Mouse (Mus musculus) forebrain, embryonic 15.5 days (tissue): ENCODE measurements around the gene Ube2s. TPM values are rescaled to one million over a fixed set of nuclear protein-coding genes. Genes with fewer than 3 reads are reported as not detected.

ENCODE experiments used
- ATAC-seq: fragments of 200-750 bp; cut with Nextera tagmentation; replicated peaks from 2 replicates; pipeline ENCODE4 v1.8.0; 2017; ENCODE audit warnings: mild to moderate bottlenecking, moderate TSS enrichment, moderate library complexity
- H3K27ac ChIP-seq: fragments of 300-500 bp; sonication (generic); replicated peaks from 2 replicates; pipeline ENCODE4 v1.5.1; 2015; ENCODE audit warnings: mild to moderate bottlenecking, inconsistent platforms
- H3K27me3 ChIP-seq: fragments of 300-500 bp; sonication (generic); 2 replicates; pipeline ENCODE4 v1.6.1; 2015; ENCODE audit warnings: inconsistent platforms
- H3K36me3 ChIP-seq: fragments of 300-500 bp; sonication (generic); 2 replicates; pipeline ENCODE4 v1.6.1; 2015; ENCODE audit warnings: mild to moderate bottlenecking, inconsistent platforms
- H3K4me1 ChIP-seq: fragments of 300-500 bp; sonication (generic); 2 replicates; pipeline ENCODE4 v1.6.1; 2015; ENCODE audit warnings: inconsistent platforms
- H3K4me2 ChIP-seq: fragments of 300-500 bp; sonication (generic); replicated peaks from 2 replicates; pipeline ENCODE4 v1.6.1; 2015; ENCODE audit warnings: mild to moderate bottlenecking, inconsistent platforms
- H3K4me3 ChIP-seq: fragments of 300-500 bp; sonication (generic); 2 replicates; pipeline ENCODE4 v1.5.1; 2015; ENCODE audit warnings: mild to moderate bottlenecking, inconsistent platforms
- H3K9ac ChIP-seq: fragments of 300-500 bp; sonication (generic); replicated peaks from 2 replicates; pipeline ENCODE4 v1.6.1; 2015; ENCODE audit warnings: mild to moderate bottlenecking, inconsistent platforms
- H3K9me3 ChIP-seq: fragments of 300-500 bp; sonication (generic); 2 replicates; pipeline ENCODE4 v1.6.1; 2016; ENCODE audit warnings: inconsistent platforms
- WGBS: fragments of 180-500 bp; shearing (Covaris S2); methylation state at CpG from one replicate; pipeline ENCODE4 v1.1.7; 2015; ENCODE audit warnings: mixed read lengths; 5-methylcytosine and 5-hydroxymethylcytosine counted together
- polyA plus RNA-seq: library from polyadenylated mRNA; unstranded; fragments of >200 nt; fragmentation: Nextera tagmentation; extraction: Ambion mirVana; gene quantifications from 2 replicates; pipeline ENCODE4 v1.2.1, GENCODE M21; 2015

Gene Ube2s
- polyA plus RNA-seq, 1 experiment from 2014 or later: 363 TPM

GRCm38 (mm10) chr7:4759670-4760069 lies 52.7 kb downstream of the Ube2s start:
- no peak overlapping the region for H3K27ac ChIP-seq
- ATAC-seq: no peak
- H3K4me1 ChIP-seq: peaks cover 2% of the 10 kb centered on the region; the same call in 1 of the 2 replicates
- no peaks in the 10 kb centered on the region for H3K9me3 ChIP-seq
- H3K4me3 ChIP-seq: no peak overlapping the region
- WGBS: 40% methylated on average over 1 of the region's 1 CpGs
- H3K9ac ChIP-seq: no peak overlapping the region
- H3K4me2 ChIP-seq: no peak overlapping the region
- H3K36me3 ChIP-seq: no peaks in the 10 kb centered on the region
- H3K27me3 ChIP-seq: no peaks in the 10 kb centered on the region

DNA sequence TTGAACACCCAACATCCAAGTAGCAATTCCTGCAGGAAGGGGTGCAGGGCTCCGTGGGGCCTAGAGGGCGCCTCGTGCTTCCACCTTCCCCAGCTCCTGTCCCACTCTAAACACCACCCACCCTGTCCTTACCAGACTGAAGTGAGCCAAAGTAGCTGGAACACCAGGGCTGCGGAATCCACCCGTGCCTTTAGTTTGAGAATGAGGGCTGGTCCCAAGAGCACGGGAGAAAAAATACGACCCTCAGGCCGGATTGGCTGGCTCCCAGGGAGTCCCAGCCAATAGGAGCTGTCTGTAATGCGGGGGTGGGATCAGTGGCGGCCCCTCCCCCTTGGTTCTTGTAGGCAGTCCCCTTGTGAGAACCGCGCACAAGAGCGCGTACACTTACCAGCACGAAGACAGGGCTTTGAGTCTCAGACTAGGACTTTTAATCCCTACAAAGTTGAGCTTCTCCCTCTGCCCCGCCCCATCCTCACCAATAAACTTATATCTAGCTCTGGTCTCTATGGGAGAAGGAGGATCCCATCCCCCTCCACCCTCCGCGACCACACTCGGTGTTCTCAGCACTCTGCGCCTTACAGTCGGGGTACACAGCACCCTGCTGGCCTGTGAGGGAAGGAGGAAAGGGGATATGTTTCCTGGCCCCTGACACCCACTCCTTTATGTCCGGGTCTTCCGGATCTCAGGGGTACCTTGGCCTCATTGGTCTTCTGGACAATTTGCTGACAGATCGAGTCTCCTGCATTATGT lies 59.4 kb downstream of the Ube2s start, which contains the start of gene Cox6b2:
Gene Cox6b2, minus strand, starts transcription at position 274 of the 750 bp plus-strand sequence.
- Histone ChIP-seq H3K27me3 (no peaks in the 10 kb centered on the region), H3K9ac (no peak within 1 kb of the TSS), H3K27ac (no peak within 1 kb of the TSS), H3K9me3 (no peaks in the 10 kb centered on the region), H3K4me1 (peaks cover 19% of the 10 kb centered on the region), H3K4me3 (peak within 1 kb of the TSS; percentile 27), H3K36me3 (no peaks in the 10 kb centered on the region), H3K4me2 (peak within 1 kb of the TSS; percentile 38)
- ATAC-seq: peak; percentile 92
- WGBS: 3% methylated on average over 24 of the region's 24 CpGs

DNA sequence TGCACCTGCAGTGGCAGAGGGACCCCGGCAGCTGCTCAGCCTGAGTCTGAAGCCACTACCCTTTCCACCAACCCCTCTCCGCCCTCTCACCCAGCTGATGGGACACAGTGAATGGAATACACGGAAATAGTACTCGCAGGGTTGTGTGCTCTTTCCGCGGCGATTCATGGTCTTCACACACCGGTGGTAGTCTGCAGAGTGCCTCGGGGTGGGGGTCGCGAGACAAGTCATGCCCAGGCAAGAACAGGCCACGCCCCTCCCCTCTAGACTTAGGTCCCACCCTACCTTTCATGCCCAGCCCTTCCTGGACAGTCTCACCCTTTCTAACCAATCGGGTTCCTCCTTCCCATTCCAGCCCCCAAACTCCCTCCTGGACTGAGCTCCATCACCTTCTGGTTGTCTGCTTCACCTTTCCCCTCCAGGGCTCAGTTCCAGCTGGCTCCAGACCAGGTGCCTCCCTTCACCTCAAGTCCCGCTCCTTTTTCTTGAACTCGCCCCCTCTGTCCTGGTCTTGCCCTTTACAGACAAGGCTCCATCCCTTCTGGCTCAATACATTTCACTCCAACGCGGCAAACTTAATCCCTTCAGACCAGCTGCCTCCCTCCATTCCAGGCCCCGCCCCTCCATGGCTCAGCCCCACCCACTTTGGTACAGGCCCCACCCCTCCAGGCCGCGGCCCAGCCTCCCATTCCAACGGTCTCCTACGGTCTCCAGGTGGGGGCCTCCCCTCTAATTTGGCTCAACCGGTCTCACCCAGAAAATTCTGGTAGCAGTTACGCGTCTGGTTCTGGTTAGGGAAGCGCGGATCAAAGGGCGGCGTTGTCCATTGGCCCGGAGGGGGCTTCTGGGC lies 60.2 kb downstream of the Ube2s start:
- Histone ChIP-seq H3K4me3 (peak overlapping the region; percentile 27), H3K9ac (no peak overlapping the region), H3K27me3 (no peaks in the 10 kb centered on the region), H3K27ac (no peak overlapping the region), H3K9me3 (no peaks in the 10 kb centered on the region), H3K4me1 (peaks cover 19% of the 10 kb centered on the region), H3K36me3 (no peaks in the 10 kb centered on the region), H3K4me2 (peak overlapping the region; percentile 38)
- peak; percentile 55 for ATAC-seq
- WGBS: under 1% methylated on average over 29 of the region's 30 CpGs

DNA sequence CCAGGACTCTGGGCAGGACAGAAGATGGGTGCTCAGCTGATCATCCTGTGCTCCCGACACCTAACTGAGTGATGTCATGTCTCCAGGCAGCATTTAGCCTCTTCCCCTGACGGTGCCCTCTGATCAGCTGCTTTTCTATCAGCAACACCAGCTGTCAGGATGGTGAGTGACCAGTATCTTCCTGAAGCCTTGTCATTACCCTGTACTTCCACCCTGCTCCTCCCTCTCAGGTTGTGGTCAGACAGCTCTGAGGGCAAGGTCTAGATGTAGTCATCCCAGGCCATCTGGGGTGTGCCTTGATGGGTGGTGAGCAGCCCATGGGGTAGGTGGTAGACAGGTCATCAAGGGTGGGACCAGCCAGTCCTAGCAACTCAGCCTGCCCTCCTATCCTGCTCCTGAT lies 63.2 kb downstream of the Ube2s start:
- no peak overlapping the region for H3K9ac ChIP-seq
- H3K9me3 ChIP-seq: no peaks in the 10 kb centered on the region
- H3K36me3 ChIP-seq: peaks cover 12% of the 10 kb centered on the region
- H3K4me2 ChIP-seq: no peak overlapping the region
- no peak for ATAC-seq
- WGBS: 88% methylated on average over 2 of the region's 2 CpGs
- H3K27ac ChIP-seq: no peak overlapping the region
- peaks cover 19% of the 10 kb centered on the region for H3K4me1 ChIP-seq
- no peaks in the 10 kb centered on the region for H3K27me3 ChIP-seq
- no peak overlapping the region for H3K4me3 ChIP-seq

DNA sequence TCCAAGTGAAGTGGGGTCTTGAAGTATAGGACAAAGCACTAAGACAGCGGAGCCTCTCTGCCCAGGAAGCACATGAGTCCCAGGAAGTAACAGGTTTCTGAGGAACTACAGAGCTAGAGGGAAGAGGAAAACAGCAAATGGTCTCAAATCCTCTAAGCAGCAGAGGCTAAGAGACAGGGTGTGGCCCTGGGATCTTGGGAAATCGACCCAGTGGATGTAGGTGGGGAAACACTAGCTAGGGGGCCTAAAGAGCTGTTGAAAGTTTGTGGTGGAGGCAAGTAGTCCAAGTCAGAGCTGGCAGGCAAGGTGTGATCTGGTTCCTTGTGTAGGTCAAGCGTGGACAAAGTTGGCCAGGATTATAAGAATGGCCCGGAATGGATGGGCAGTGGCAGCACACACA lies 64.1 kb downstream of the Ube2s start:
- WGBS: 90% methylated on average over 4 of the region's 4 CpGs
- H3K9me3 ChIP-seq: no peaks in the 10 kb centered on the region
- peaks cover 12% of the 10 kb centered on the region for H3K36me3 ChIP-seq
- no peak overlapping the region for H3K4me2 ChIP-seq
- no peaks in the 10 kb centered on the region for H3K27me3 ChIP-seq
- peaks cover 19% of the 10 kb centered on the region for H3K4me1 ChIP-seq
- no peak for ATAC-seq
- no peak overlapping the region for H3K9ac ChIP-seq
- H3K27ac ChIP-seq: no peak overlapping the region
- H3K4me3 ChIP-seq: no peak overlapping the region

GRCm38 (mm10) chr7:4747156-4747899 lies 65.1 kb downstream of the Ube2s start:
- no peak overlapping the region for H3K4me2 ChIP-seq
- H3K27ac ChIP-seq: no peak overlapping the region
- H3K4me3 ChIP-seq: no peak overlapping the region
- WGBS: 82% methylated on average over 9 of the region's 9 CpGs
- H3K9ac ChIP-seq: no peak overlapping the region
- no peaks in the 10 kb centered on the region for H3K27me3 ChIP-seq
- H3K9me3 ChIP-seq: no peaks in the 10 kb centered on the region
- ATAC-seq: no peak
- peaks cover 17% of the 10 kb centered on the region for H3K4me1 ChIP-seq
- H3K36me3 ChIP-seq: peaks cover 12% of the 10 kb centered on the region

DNA sequence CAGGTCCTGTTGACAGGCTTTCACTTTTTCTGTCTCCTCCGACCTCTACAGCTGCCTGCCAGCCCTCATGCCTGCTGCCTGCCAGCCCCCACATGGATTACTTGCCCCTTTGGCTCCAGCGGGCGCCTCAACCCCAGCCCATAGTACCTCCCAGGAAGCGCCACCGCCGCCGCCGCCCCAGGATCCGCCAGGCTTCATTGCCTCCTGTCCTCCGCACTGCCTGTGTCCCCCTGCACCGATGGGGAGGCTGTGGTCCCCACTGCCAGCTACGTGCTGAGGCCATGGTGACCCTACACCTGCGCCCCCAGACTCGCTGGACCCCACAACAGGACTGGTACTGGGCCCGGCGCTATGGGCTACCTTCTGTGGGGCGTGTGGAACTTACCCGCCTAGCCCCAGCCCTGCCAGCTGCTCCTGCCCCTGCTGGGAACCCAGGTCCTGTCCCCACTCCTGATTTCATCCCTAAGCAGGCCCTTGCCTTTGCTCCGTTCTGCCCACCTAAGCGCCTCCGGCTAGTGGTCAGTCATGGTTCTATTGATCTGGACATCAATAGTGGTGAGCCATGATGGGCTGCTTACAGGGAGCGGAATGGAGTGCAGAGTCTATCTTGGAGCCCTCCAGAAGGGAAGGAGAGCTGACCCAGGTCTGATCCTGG lies 65.9 kb downstream of the Ube2s start:
- no peak overlapping the region for H3K27ac ChIP-seq
- ATAC-seq: no peak
- no peak overlapping the region for H3K4me2 ChIP-seq
- peaks cover 12% of the 10 kb centered on the region for H3K36me3 ChIP-seq
- H3K9me3 ChIP-seq: no peaks in the 10 kb centered on the region
- H3K27me3 ChIP-seq: no peaks in the 10 kb centered on the region
- no peak overlapping the region for H3K4me3 ChIP-seq
- peaks cover 18% of the 10 kb centered on the region for H3K4me1 ChIP-seq
- no peak overlapping the region for H3K9ac ChIP-seq
- 83% methylated on average over 22 of the region's 22 CpGs for WGBS

DNA sequence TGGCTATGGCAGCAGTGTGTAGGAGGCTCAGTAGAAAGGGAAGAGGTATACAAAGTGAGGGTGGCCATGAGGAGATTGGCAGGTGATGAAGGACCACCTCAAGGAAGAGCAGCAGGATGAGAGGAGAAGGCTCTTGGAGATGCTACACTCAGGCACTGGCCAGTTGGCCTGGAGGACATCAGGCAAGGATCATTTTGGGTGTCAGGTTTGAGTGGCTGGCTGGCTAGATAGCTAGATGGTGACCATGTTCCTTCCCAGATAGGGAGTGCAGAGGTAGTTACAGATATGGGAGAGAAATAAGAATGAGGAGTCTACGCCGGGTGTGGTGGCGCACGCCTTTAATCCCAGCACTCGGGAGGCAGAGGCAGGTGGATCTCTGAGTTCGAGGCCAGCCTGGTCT lies 67.5 kb downstream of the Ube2s start:
- H3K4me3 ChIP-seq: no peak overlapping the region
- peaks cover 25% of the 10 kb centered on the region for H3K4me1 ChIP-seq
- no peak overlapping the region for H3K27ac ChIP-seq
- H3K4me2 ChIP-seq: no peak overlapping the region
- ATAC-seq: no peak
- H3K9ac ChIP-seq: no peak overlapping the region
- H3K27me3 ChIP-seq: no peaks in the 10 kb centered on the region
- 93% methylated on average over 6 of the region's 6 CpGs for whole genome bisulfite sequencing
- H3K36me3 ChIP-seq: peaks cover 12% of the 10 kb centered on the region
- no peaks in the 10 kb centered on the region for H3K9me3 ChIP-seq

Other genes starting within 250 kb of the Ube2s start
- 0.24 and 0.52 TPM in 2 replicates for gene Ptprh, start 208.5 kb downstream of the Ube2s start, polyA plus RNA-seq
- gene Tmem86b, start 181.2 kb downstream of the Ube2s start, polyA plus RNA-seq: 2.7 and 3.1 TPM in 2 replicates
- 9.2 and 9.3 TPM in 2 replicates for gene Ppp6r1, start 153.6 kb downstream of the Ube2s start, polyA plus RNA-seq
- gene Hspbp1, start 127.5 kb downstream of the Ube2s start, polyA plus RNA-seq: 142 and 146 TPM in 2 replicates
- gene Brsk1, start 122.0 kb downstream of the Ube2s start, polyA plus RNA-seq: 6.7 and 7.9 TPM in 2 replicates
- 0.08 and 0.24 TPM in 2 replicates for gene Tmem150b, start 87.3 kb downstream of the Ube2s start, polyA plus RNA-seq
- 64.3 and 70.6 TPM in 2 replicates for gene Kmt5c, start 72.5 kb downstream of the Ube2s start, polyA plus RNA-seq
- 13.7 and 14.1 TPM in 2 replicates for gene Cox6b2, start 59.5 kb downstream of the Ube2s start, polyA plus RNA-seq
- not detected in 2 replicates for gene Fam71e2, start 41.3 kb downstream of the Ube2s start, polyA plus RNA-seq
- gene Il11, start 29.7 kb downstream of the Ube2s start, polyA plus RNA-seq: 0.56 and 1.2 TPM in 2 replicates
- not detected in 2 replicates for gene Tmem190, start 29.7 kb downstream of the Ube2s start, polyA plus RNA-seq
- 3.5 TPM in 2 replicates for gene Tmem238, start 22.9 kb downstream of the Ube2s start, polyA plus RNA-seq
- gene Rpl28, start 19.7 kb downstream of the Ube2s start, polyA plus RNA-seq: 224 and 256 TPM in 2 replicates
- gene Shisa7, start 32.1 kb upstream of the Ube2s start, polyA plus RNA-seq: 8.8 and 10.7 TPM in 2 replicates
- 3.7 and 4.8 TPM in 2 replicates for gene Isoc2b, start 57.7 kb upstream of the Ube2s start, polyA plus RNA-seq
- gene Isoc2a, start 64.6 kb upstream of the Ube2s start, polyA plus RNA-seq: 0.65 and 0.76 TPM in 2 replicates
- 0.31 and 0.33 TPM in 2 replicates for gene Gm36210, start 93.9 kb upstream of the Ube2s start, polyA plus RNA-seq
- 4.0 and 4.2 TPM in 2 replicates for gene Zfp628, start 102.6 kb upstream of the Ube2s start, polyA plus RNA-seq
- 35.2 and 39.3 TPM in 2 replicates for gene Nat14, start 109.4 kb upstream of the Ube2s start, polyA plus RNA-seq
- gene Ssc5d, start 113.2 kb upstream of the Ube2s start, polyA plus RNA-seq: 0.24 and 0.32 TPM in 2 replicates
- not detected in 2 replicates for gene Sbk2, start 151.8 kb upstream of the Ube2s start, polyA plus RNA-seq
- gene Sbk3, start 158.6 kb upstream of the Ube2s start, polyA plus RNA-seq: 0.27 and 0.33 TPM in 2 replicates
- gene Zfp579, start 183.6 kb upstream of the Ube2s start, polyA plus RNA-seq: 58.9 and 60.9 TPM in 2 replicates
- 11.6 and 12.5 TPM in 2 replicates for gene Zfp524, start 201.8 kb upstream of the Ube2s start, polyA plus RNA-seq
- 52.1 TPM in 2 replicates for gene Fiz1, start 202.1 kb upstream of the Ube2s start, polyA plus RNA-seq
- gene Gm44973, start 202.9 kb upstream of the Ube2s start, polyA plus RNA-seq: 0.89 TPM in 1 of 2 replicates, not detected in the other
- 6.1 and 6.5 TPM in 2 replicates for gene Zfp865, start 207.8 kb upstream of the Ube2s start, polyA plus RNA-seq
- gene Ccdc106, start 208.0 kb upstream of the Ube2s start, polyA plus RNA-seq: 39.7 and 45.8 TPM in 2 replicates
- gene 4632433K11Rik, start 221.5 kb upstream of the Ube2s start, polyA plus RNA-seq: not detected in 2 replicates
- gene Zfp784, start 225.9 kb upstream of the Ube2s start, polyA plus RNA-seq: 7.8 and 8.5 TPM in 2 replicates
- 53.0 and 54.1 TPM in 2 replicates for gene Zfp580, start 238.9 kb upstream of the Ube2s start, polyA plus RNA-seq
- 136 TPM in 2 replicates for gene U2af2, start 249.6 kb upstream of the Ube2s start, polyA plus RNA-seq